Mouse (Mus musculus): Measurements from ENCODE around the gene Mknk2. TPM values are rescaled to one million over a fixed set of nuclear protein-coding genes. Genes with fewer than 3 reads are reported as not detected.

The Mknk2 gene
- polyA plus RNA-seq (2015; fragmentation: Nextera tagmentation; extraction: Ambion mirVana) = 66.3 and 82.1 TPM in 2 replicates

- peak within 1 kb of the TSS; percentile 71 for H3K4me2 ChIP-seq (ENCODE audit: low read depth, low read length)
- peaks cover 46% of the 10 kb centered on the region for H3K4me1 ChIP-seq (replicated peaks; ENCODE audit: control insufficient read depth, insufficient read depth, low read length)
- no peaks in the 10 kb centered on the region for H3K36me3 ChIP-seq (ENCODE audit: control insufficient read depth, insufficient read depth, low read length)
- peak within 1 kb of the TSS; percentile 80 for H3K9ac ChIP-seq (ENCODE audit: low read length)
- peak within 1 kb of the TSS; percentile 98 for H3K27ac ChIP-seq (ENCODE audit: low read length)
- no peaks in the 10 kb centered on the region for H3K27me3 ChIP-seq (ENCODE audit: control insufficient read depth, insufficient read depth, low read depth, low read length)
- no peaks in the 10 kb centered on the region for H3K9me3 ChIP-seq (ENCODE audit: control insufficient read depth, low read length)
- H3K4me3 ChIP-seq (ENCODE audit: low read length) = peak within 1 kb of the TSS; percentile 94
- 2% methylated on average over 8 of the region's 8 CpGs for WGBS
- ATAC-seq (ENCODE audit: low read depth) = peak; percentile 67
Observed at GRCm38 (mm10) chr10:80677942-80678436, at the start of gene Mknk2. Gene Mknk2, minus strand, starts transcription at chr10:80678112.

GRCm38 (mm10) chr10:80717281-80717680 lies 39.4 kb upstream of the Mknk2 start:
- no peaks in the 10 kb centered on the region for H3K9me3 ChIP-seq (ENCODE audit: control insufficient read depth, low read length)
- no peak for ATAC-seq (ENCODE audit: low read depth)
- no peak overlapping the region for H3K9ac ChIP-seq (ENCODE audit: low read length)
- H3K4me1 ChIP-seq (replicated peaks; ENCODE audit: control insufficient read depth, insufficient read depth, low read length) = no peaks in the 10 kb centered on the region
- peaks cover 72% of the 10 kb centered on the region for H3K36me3 ChIP-seq (ENCODE audit: control insufficient read depth, insufficient read depth, low read length)
- H3K4me2 ChIP-seq (ENCODE audit: low read depth, low read length) = no peak overlapping the region
- 71% methylated on average over 1 of the region's 1 CpGs for whole genome bisulfite sequencing
- no peak overlapping the region for H3K27ac ChIP-seq (ENCODE audit: low read length)
- no peak overlapping the region for H3K4me3 ChIP-seq (ENCODE audit: low read length)
- no peaks in the 10 kb centered on the region for H3K27me3 ChIP-seq (ENCODE audit: control insufficient read depth, insufficient read depth, low read depth, low read length)

GRCm38 (mm10) chr10:80710834-80711233 lies 32.9 kb upstream of the Mknk2 start:
- Histone ChIP-seq H3K4me1 (replicated peaks; ENCODE audit: control insufficient read depth, insufficient read depth, low read length) (no peaks in the 10 kb centered on the region), H3K9me3 (ENCODE audit: control insufficient read depth, low read length) (no peaks in the 10 kb centered on the region), H3K36me3 (ENCODE audit: control insufficient read depth, insufficient read depth, low read length) (peaks cover 69% of the 10 kb centered on the region), H3K4me2 (ENCODE audit: low read depth, low read length) (no peak overlapping the region), H3K27me3 (ENCODE audit: control insufficient read depth, insufficient read depth, low read depth, low read length) (no peaks in the 10 kb centered on the region), H3K4me3 (ENCODE audit: low read length) (no peak overlapping the region), H3K27ac (ENCODE audit: low read length) (no peak overlapping the region), H3K9ac (ENCODE audit: low read length) (no peak overlapping the region)
- 75% methylated on average over 3 of the region's 3 CpGs for WGBS
- no peak for ATAC-seq (ENCODE audit: low read depth)

GRCm38 (mm10) chr10:80705479-80705878 lies 27.6 kb upstream of the Mknk2 start:
- no peak for ATAC-seq (ENCODE audit: low read depth)
- Histone ChIP-seq H3K9me3 (ENCODE audit: control insufficient read depth, low read length) (no peaks in the 10 kb centered on the region), H3K27ac (ENCODE audit: low read length) (no peak overlapping the region), H3K4me3 (ENCODE audit: low read length) (no peak overlapping the region), H3K36me3 (ENCODE audit: control insufficient read depth, insufficient read depth, low read length) (peaks cover 26% of the 10 kb centered on the region), H3K27me3 (ENCODE audit: control insufficient read depth, insufficient read depth, low read depth, low read length) (no peaks in the 10 kb centered on the region), H3K4me2 (ENCODE audit: low read depth, low read length) (no peak overlapping the region), H3K4me1 (replicated peaks; ENCODE audit: control insufficient read depth, insufficient read depth, low read length) (peaks cover 18% of the 10 kb centered on the region), H3K9ac (ENCODE audit: low read length) (no peak overlapping the region)
- WGBS = 70% methylated on average over 3 of the region's 3 CpGs

GRCm38 (mm10) chr10:80705033-80705432 lies 27.1 kb upstream of the Mknk2 start:
- no peak overlapping the region for H3K4me2 ChIP-seq (ENCODE audit: low read depth, low read length)
- H3K36me3 ChIP-seq (ENCODE audit: control insufficient read depth, insufficient read depth, low read length) = peaks cover 26% of the 10 kb centered on the region
- 51% methylated on average over 3 of the region's 3 CpGs for WGBS
- no peak overlapping the region for H3K9ac ChIP-seq (ENCODE audit: low read length)
- no peak overlapping the region for H3K4me3 ChIP-seq (ENCODE audit: low read length)
- ATAC-seq (ENCODE audit: low read depth) = no peak
- peaks cover 22% of the 10 kb centered on the region for H3K4me1 ChIP-seq (replicated peaks; ENCODE audit: control insufficient read depth, insufficient read depth, low read length)
- no peaks in the 10 kb centered on the region for H3K9me3 ChIP-seq (ENCODE audit: control insufficient read depth, low read length)
- H3K27me3 ChIP-seq (ENCODE audit: control insufficient read depth, insufficient read depth, low read depth, low read length) = no peaks in the 10 kb centered on the region
- H3K27ac ChIP-seq (ENCODE audit: low read length) = no peak overlapping the region

GRCm38 (mm10) chr10:80704418-80704817 lies 26.5 kb upstream of the Mknk2 start:
- peaks cover 22% of the 10 kb centered on the region for H3K36me3 ChIP-seq (ENCODE audit: control insufficient read depth, insufficient read depth, low read length)
- no peak overlapping the region for H3K4me3 ChIP-seq (ENCODE audit: low read length)
- no peak overlapping the region for H3K9ac ChIP-seq (ENCODE audit: low read length)
- no peak for ATAC-seq (ENCODE audit: low read depth)
- no peak overlapping the region for H3K27ac ChIP-seq (ENCODE audit: low read length)
- H3K4me1 ChIP-seq (replicated peaks; ENCODE audit: control insufficient read depth, insufficient read depth, low read length) = peaks cover 26% of the 10 kb centered on the region
- H3K27me3 ChIP-seq (ENCODE audit: control insufficient read depth, insufficient read depth, low read depth, low read length) = no peaks in the 10 kb centered on the region
- 80% methylated on average over 5 of the region's 5 CpGs for WGBS
- no peaks in the 10 kb centered on the region for H3K9me3 ChIP-seq (ENCODE audit: control insufficient read depth, low read length)
- H3K4me2 ChIP-seq (ENCODE audit: low read depth, low read length) = no peak overlapping the region

- 84% methylated on average over 5 of the region's 5 CpGs for WGBS
- Histone ChIP-seq H3K27ac (ENCODE audit: low read length) (no peak overlapping the region), H3K4me1 (replicated peaks; ENCODE audit: control insufficient read depth, insufficient read depth, low read length) (peaks cover 26% of the 10 kb centered on the region), H3K36me3 (ENCODE audit: control insufficient read depth, insufficient read depth, low read length) (peaks cover 14% of the 10 kb centered on the region), H3K27me3 (ENCODE audit: control insufficient read depth, insufficient read depth, low read depth, low read length) (no peaks in the 10 kb centered on the region), H3K9me3 (ENCODE audit: control insufficient read depth, low read length) (no peaks in the 10 kb centered on the region), H3K9ac (ENCODE audit: low read length) (peak overlapping the region; percentile 71; the same call in 1 of the 2 replicates), H3K4me2 (ENCODE audit: low read depth, low read length) (peak overlapping the region; percentile 94), H3K4me3 (ENCODE audit: low read length) (peak overlapping the region; percentile 71)
- ATAC-seq (ENCODE audit: low read depth) = no peak
Observed at GRCm38 (mm10) chr10:80703643-80704042, 25.7 kb upstream of the Mknk2 start.

- Histone ChIP-seq H3K4me3 (ENCODE audit: low read length) (peak overlapping the region; percentile 71), H3K27me3 (ENCODE audit: control insufficient read depth, insufficient read depth, low read depth, low read length) (no peaks in the 10 kb centered on the region), H3K9me3 (ENCODE audit: control insufficient read depth, low read length) (no peaks in the 10 kb centered on the region), H3K4me2 (ENCODE audit: low read depth, low read length) (peak overlapping the region; percentile 94), H3K36me3 (ENCODE audit: control insufficient read depth, insufficient read depth, low read length) (peaks cover 7% of the 10 kb centered on the region), H3K4me1 (replicated peaks; ENCODE audit: control insufficient read depth, insufficient read depth, low read length) (peaks cover 26% of the 10 kb centered on the region), H3K27ac (ENCODE audit: low read length) (peak overlapping the region; percentile 88), H3K9ac (ENCODE audit: low read length) (peak overlapping the region; percentile 71)
- ATAC-seq (ENCODE audit: low read depth) = peak; percentile 89
- WGBS = under 1% methylated on average over 47 of the region's 47 CpGs
Observed at GRCm38 (mm10) chr10:80702536-80703390, 24.9 kb upstream of the Mknk2 start.

GRCm38 (mm10) chr10:80701721-80702535 lies 24.0 kb upstream of the Mknk2 start, which contains the start of the genes Mob3a and Izumo4:
Gene Mob3a, minus strand, starts transcription at chr10:80701977.
Gene Izumo4, plus strand, starts transcription at chr10:80702184.
- peaks cover 6% of the 10 kb centered on the region; the same call in 1 of the 2 replicates for H3K36me3 ChIP-seq (ENCODE audit: control insufficient read depth, insufficient read depth, low read length)
- H3K9me3 ChIP-seq (ENCODE audit: control insufficient read depth, low read length) = no peaks in the 10 kb centered on the region
- peaks cover 26% of the 10 kb centered on the region for H3K4me1 ChIP-seq (replicated peaks; ENCODE audit: control insufficient read depth, insufficient read depth, low read length)
- H3K4me2 ChIP-seq (ENCODE audit: low read depth, low read length) = peak within 1 kb of the TSS; percentile 94
- WGBS = under 1% methylated on average over 58 of the region's 59 CpGs
- peak within 1 kb of the TSS; percentile 81 for H3K9ac ChIP-seq (ENCODE audit: low read length)
- peak; percentile 96 for ATAC-seq (ENCODE audit: low read depth)
- H3K27me3 ChIP-seq (ENCODE audit: control insufficient read depth, insufficient read depth, low read depth, low read length) = no peaks in the 10 kb centered on the region
- peak within 1 kb of the TSS; percentile 71 for H3K4me3 ChIP-seq (ENCODE audit: low read length)
- peak within 1 kb of the TSS; percentile 88 for H3K27ac ChIP-seq (ENCODE audit: low read length)

Measured in lung, embryonic 16.5 days (tissue).